ENCODE assay signal across 8 mouse cellular contexts in genomic region chr12:25702176-25703022, GRCm38 (mm10).
DNase-seq lines count a peak whose midpoint lies in the region; ATAC-seq and TF ChIP-seq lines count a peak whose summit lies in the region.

No protein-coding gene starts in this region.

- WGBS in liver, embryonic 11.5 days, result 27% methylated on average over 21 of the region's 21 CpGs
- 12% methylated on average over 21 of the region's 21 CpGs for WGBS in liver, postnatal 0 days (ENCODE audit: insufficient replicate concordance)
- 7% methylated on average over 21 of the region's 21 CpGs for WGBS in forebrain, embryonic 15.5 days

- H3K27ac ChIP-seq in liver, embryonic 11.5 days (ENCODE audit: low read depth, low read length), result no peak overlapping the region
- no peak overlapping the region for H3K27ac ChIP-seq in liver, postnatal 0 days (ENCODE audit: low read depth)
- peak overlapping the region; percentile 36; the same call in 1 of the 2 replicates for H3K27ac ChIP-seq in forebrain, embryonic 15.5 days (replicated peaks)

- TF ChIP-seq EP300 in liver, postnatal 0 days (IDR thresholded peaks at IDR 0.05; ENCODE audit: low read depth), result no peak

- no peak overlapping the region for H3K9ac ChIP-seq in liver, embryonic 11.5 days (ENCODE audit: low read depth, low read length)
- no peak overlapping the region for H3K9ac ChIP-seq in liver, postnatal 0 days (replicated peaks)
- H3K9ac ChIP-seq in forebrain, embryonic 15.5 days (replicated peaks), result 0 out of 2 replicates have a peak overlapping the region, but pooled peaks have one; percentile 20

- H3K4me1 ChIP-seq in liver, embryonic 11.5 days (replicated peaks; ENCODE audit: control insufficient read depth, insufficient read depth, low read length), result no peaks in the 10 kb centered on the region
- H3K4me1 ChIP-seq in liver, postnatal 0 days (ENCODE audit: insufficient read depth), result no peaks in the 10 kb centered on the region
- H3K4me1 ChIP-seq in forebrain, embryonic 15.5 days, result peaks cover 13% of the 10 kb centered on the region

- no peak for DNase-seq in liver, embryonic 11.5 days (ENCODE audit: low spot score)
- DNase-seq in liver, postnatal 0 days, result no peak
- DNase-seq in thymus, postnatal 14 days, result peak; percentile 35
- no peak for DNase-seq in adrenal gland, adult (ENCODE audit: inconsistent age in 2 of 2, low spot score in 1 of 2)
- no peak for DNase-seq in cerebellum, adult 18-20 months
- no peak for DNase-seq in lung, postnatal 4 days

- H3K4me2 ChIP-seq in liver, embryonic 11.5 days, result peak overlapping the region; percentile 27
- no peak overlapping the region; the same call in 1 of the 2 replicates for H3K4me2 ChIP-seq in liver, postnatal 0 days (ENCODE audit: low read depth, low read length)
- peak overlapping the region; percentile 40 for H3K4me2 ChIP-seq in forebrain, embryonic 15.5 days (replicated peaks)

- H3K27me3 ChIP-seq in liver, embryonic 11.5 days (replicated peaks; ENCODE audit: control insufficient read depth, insufficient read depth, low read length), result no peaks in the 10 kb centered on the region
- H3K27me3 ChIP-seq in liver, postnatal 0 days (ENCODE audit: insufficient read depth, low read length), result no peaks in the 10 kb centered on the region
- H3K27me3 ChIP-seq in forebrain, embryonic 15.5 days, result no peaks in the 10 kb centered on the region

- H3K36me3 ChIP-seq in liver, embryonic 11.5 days (ENCODE audit: control insufficient read depth, insufficient read depth, low read length), result no peaks in the 10 kb centered on the region
- no peaks in the 10 kb centered on the region for H3K36me3 ChIP-seq in liver, postnatal 0 days (replicated peaks; ENCODE audit: insufficient read depth, low read length)
- H3K36me3 ChIP-seq in forebrain, embryonic 15.5 days, result no peaks in the 10 kb centered on the region

- H3K4me3 ChIP-seq in liver, embryonic 11.5 days (ENCODE audit: low read depth, low read length), result no peak overlapping the region
- no peak overlapping the region for H3K4me3 ChIP-seq in liver, postnatal 0 days (ENCODE audit: low read depth, low read length)
- peak overlapping the region; percentile 17 for H3K4me3 ChIP-seq in forebrain, embryonic 15.5 days

- no peaks in the 10 kb centered on the region for H3K9me3 ChIP-seq in liver, embryonic 11.5 days (ENCODE audit: control insufficient read depth, low read length)
- H3K9me3 ChIP-seq in liver, postnatal 0 days (ENCODE audit: low read length), result no peaks in the 10 kb centered on the region
- no peaks in the 10 kb centered on the region for H3K9me3 ChIP-seq in forebrain, embryonic 15.5 days

- no peak for TF ChIP-seq CTCF in liver, postnatal 0 days (IDR thresholded peaks at IDR 0.05; ENCODE audit: low read depth)

- no peak for ATAC-seq in liver, embryonic 11.5 days (replicated peaks; ENCODE audit: low FRiP score)
- ATAC-seq in liver, postnatal 0 days, result no peak
- ATAC-seq in forebrain, embryonic 15.5 days (replicated peaks), result peak; percentile 64
- ATAC-seq in megakaryocyte progenitor cell, adult 5-6 weeks (replicated peaks; ENCODE audit: poor library complexity), result peak; percentile 17; the same call in 1 of the 2 replicates

Comparison
In these comparisons a context has a peak if more than half of its experiments do, and no peak if none do; other contexts are left out.
1. ATAC-seq: peak in forebrain, embryonic 15.5 days (single experiment) and megakaryocyte progenitor cell, adult 5-6 weeks (single experiment); none in liver, embryonic 11.5 days (single experiment) and liver, postnatal 0 days (single experiment).